Mouse (Mus musculus): ENCODE results near the gene Vcp.

Vcp gene

DNA sequence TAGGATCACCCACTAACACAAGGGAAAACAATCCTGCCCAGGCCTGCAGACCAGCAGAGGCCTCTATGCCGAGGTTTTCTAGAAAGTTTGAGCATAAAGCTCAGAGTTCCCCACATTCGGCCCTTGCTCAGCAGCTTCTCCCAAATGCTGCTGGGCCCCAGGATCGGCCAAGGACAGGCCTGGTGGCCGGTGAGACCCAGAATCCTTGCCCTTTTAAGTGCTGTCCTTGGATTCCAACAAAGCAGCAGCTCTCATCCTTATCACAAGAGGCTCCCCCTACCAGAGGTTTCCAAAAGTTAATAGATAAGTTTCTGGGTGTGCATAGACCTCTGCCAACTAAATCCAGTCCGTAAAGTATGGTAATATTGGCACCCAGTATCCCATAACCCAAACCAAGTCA is 26.4 kb downstream of the Vcp start:
- no peak for DNase-seq (ENCODE audit: low spot score in 2 of 2)

DNA sequence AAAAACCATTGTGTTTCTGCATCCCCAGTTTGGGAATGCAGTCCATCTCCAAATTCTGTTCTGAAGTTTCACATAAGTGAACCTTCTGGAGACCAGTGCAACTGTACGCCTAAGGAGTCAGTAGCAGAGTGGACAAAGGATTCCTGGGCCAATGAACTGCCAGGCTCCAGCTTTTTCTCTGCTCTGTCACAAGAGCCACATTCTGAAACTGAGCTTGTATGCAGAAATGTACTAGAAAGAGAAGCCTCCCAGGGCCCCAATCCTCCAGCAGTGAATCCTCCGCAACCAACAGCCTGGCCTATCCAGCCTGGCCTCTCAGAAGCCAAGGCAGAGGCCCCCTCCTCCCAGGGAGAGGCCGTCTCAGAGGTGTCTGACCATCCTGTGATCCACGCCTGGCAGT is 27.4 kb downstream of the Vcp start:
- no peak for DNase-seq (ENCODE audit: low spot score in 2 of 2)

DNA sequence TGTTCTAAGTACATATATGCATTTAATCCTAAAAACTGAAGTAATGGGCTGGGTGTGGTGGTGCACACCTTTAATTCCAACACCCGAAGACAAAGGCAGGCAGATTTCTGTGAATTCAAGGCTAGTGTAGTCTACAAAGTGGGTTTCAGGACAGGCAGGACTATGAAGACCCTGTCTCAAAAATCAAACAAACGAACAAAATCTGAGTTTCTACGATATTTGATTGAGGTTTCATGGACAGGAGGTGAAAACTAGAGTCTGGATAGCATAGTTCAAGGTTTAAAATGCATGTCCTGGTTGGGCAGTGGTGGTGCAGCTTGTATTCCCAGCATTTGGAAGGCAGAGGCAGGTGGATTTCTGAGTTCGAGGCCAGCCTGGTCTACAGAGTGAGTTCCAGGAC is 31.0 kb downstream of the Vcp start, which contains the start of gene 1700022I11Rik:
Gene 1700022I11Rik (plus strand): TSS at position 301 of the 400 bp plus-strand sequence.
- DNase-seq (ENCODE audit: low spot score in 2 of 2) = no peak

DNA sequence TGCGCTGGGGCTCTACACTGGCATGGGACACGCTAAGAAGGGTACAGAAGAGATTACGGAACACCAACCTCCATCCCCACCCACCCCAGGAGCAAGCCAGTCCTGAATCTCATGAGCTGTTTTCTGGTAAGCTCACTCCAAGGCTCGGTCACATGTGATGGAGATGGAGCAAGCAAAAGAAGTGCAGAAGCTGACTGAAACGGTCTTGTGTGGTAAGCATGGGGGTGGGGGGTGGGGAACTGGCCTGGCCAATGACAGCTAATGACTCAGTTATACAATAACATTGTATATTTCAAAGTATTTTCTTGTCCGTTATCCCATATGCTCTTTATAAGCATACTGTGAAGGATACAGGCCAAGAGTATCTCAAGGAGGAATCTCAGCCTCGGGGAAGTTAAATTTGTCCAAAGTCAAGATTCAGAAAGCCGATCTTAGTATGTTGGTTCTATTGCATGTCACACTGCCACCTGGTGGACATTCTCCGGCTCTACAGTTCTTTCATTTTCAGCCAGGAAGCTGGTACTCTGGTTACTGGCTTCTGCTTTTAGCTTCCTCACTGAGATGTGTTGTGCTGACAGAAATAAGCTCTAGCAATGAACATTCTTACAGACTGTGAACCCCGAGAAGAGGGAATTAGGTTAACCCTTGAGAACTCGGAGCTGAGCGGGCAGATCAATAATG is 35.1 kb downstream of the Vcp start:
- peak in 1 of 2 experiments; percentile 45 for DNase-seq (ENCODE audit: low spot score in 2 of 2)

DNA sequence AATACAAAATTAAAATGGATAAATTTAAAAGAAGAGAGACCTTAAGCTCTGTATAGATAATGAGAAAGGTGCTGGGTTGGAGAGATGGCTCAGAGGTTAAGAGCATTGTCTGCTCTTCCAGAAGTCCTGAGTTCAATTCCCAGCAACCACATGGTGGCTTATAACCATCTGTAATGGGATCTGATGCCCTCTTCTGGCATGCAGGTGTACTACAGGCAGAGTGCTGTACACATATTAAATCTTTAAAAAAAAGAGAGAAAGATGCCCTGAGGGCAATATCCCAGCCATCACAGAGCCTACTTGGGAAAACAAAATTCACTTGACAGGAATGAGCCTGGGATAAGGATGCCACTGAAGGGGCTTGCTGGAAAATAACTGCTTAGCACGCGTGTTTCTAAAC is 36.8 kb downstream of the Vcp start:
- DNase-seq (ENCODE audit: low spot score in 2 of 2) = no peak

DNA sequence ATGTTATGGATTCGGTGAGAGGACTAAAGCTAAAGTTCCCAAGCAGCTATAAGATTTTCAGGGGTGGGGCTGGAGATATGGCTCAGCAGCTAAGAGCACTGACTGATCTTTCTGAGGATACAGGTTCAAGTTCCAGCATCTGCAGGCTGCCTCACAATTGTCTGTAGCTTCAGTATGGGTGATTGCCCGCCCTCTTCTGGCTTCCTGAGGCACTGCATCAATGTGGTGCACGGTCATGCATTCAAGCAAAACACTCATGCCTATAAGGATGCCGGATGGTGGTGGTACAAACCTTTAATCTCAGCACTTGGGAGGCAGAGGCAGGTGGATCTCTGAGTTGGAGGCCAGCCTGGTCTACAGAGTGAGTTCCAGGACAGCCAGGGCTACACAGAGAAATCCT is 38.7 kb downstream of the Vcp start:
- peak in 1 of 2 experiments; percentile 70 for DNase-seq (ENCODE audit: low spot score in 2 of 2)

DNA sequence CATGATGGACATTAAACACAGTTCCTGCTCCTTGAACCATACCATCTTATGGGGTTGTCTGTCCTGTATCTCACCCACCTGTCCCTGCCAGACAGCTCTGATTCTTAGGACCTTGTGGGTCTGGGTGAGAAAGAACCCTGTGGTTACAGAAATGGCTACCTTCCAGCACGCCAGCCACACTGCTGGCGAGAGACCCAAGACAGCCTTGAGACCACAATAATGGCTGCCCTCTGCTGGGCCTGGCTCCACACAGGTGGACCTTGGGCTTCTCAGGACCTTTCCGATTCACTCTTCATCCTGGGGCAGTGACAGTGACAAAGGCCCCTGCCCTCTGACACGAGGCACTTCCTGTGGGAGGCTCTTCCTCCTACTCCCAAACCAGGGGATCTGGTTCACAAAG is 40.9 kb downstream of the Vcp start:
- DNase-seq (ENCODE audit: low spot score in 2 of 2) = no peak

DNA sequence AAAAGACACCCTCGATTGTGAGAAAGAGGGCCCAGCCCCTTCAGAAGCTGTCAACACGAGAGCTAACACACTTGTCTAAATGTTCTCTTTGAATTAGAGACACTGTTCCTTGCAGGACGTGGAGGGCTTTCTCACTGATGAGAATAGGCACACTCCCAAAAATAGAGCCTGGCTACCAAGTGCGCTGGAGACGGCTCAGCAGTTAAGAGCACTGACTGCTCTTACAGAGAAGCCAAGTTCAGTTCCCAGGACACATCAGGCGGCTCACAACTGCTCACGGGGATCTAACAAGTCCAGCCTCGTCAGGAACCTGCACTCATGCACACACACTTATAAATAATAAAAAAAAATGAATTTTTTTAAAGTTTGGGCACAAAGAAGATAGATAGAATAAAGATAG is 41.4 kb downstream of the Vcp start:
- DNase-seq (ENCODE audit: low spot score in 2 of 2) = no peak

DNA sequence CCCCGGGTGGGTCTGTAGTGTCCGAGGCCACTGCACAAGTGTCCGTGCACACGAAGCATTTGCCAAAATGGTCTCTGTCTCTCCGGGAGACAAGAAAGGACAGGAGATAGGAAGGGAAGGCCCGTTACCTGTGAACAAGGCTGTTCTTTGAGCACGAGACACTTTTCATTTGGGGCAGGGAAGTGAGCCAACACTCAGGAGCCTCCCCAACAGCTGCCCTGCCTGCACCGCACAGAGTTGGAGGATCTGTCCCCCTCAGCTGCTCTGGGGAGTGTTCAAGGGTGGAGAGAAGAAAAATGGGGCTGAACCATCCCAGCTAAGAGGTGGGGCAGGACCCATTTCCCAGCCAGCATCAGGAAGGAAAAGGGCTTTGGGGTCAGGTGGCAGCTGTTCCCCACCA is 42.3 kb downstream of the Vcp start:
- no peak for DNase-seq (ENCODE audit: low spot score in 2 of 2)

DNA sequence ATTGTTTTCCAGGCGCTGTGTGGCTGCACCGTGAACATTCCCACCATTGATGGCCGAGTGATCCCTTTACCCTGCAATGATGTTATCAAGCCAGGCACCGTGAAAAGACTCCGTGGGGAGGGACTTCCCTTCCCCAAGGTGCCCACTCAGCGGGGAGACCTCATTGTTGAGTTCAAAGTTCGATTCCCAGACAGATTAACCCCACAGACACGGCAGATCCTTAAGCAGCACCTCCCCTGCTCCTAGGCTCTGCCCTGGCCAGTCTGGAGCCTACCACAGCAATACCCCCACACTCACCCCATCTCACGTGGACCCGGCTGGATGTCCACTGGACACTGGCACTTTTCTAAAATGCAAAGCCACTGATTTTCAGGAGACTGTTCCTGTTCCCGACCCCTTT is 43.0 kb downstream of the Vcp start:
- no peak for DNase-seq (ENCODE audit: low spot score in 2 of 2)

DNA sequence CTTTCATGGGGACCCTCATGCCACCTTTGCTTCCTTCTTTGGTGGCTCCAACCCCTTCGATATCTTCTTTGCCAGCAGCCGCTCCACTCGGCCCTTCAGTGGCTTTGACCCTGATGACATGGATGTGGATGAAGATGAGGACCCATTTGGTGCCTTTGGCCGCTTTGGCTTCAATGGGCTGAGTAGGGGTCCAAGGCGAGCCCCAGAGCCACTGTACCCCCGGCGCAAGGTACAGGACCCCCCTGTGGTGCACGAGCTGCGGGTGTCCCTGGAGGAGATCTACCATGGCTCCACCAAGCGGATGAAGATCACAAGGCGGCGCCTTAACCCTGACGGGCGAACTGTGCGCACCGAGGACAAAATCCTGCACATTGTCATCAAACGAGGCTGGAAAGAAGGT is 43.7 kb downstream of the Vcp start:
- DNase-seq (ENCODE audit: low spot score in 2 of 2) = no peak

DNA sequence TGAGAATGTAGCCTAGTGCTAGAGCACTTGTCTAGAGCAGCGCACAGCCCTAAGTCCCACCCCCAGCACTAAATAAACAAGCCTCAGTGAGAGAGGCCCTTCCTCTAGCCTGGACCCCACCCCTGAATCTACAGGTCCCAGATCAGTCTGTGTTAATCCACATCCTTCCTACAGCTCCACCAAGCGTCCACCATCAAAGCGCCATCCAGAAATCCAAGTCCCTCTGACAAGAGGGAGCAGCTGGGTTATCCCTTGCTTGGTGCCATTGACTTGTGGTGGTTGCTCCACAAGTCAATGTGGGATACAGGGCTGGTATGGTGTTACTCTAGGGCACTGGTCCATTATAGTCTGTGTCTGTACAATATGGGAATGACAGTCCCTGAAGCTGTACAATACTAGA is 45.1 kb downstream of the Vcp start:
- DNase-seq (ENCODE audit: low spot score in 2 of 2) = no peak

DNA sequence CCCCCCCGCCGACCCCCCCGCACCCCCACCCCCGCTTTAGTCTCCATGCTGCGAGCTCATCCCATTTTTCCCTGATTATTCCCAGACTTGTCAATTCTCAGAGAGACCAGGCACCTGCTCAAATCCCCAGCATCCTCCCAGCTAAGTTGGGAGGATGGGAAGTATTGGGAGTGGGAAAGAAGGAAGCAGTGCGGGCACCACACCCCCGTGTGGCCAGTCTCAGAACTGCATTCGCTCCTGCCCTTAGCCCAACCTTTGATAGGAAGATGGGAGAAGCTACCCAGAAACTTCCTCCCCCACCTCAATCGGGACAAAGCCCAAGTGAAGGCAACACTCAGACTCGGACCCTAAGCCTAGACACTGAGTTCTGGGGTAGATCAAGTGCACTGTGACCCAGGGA is 46.0 kb downstream of the Vcp start:
- peak; percentile 76 to 89 for DNase-seq (ENCODE audit: low spot score in 2 of 2)

DNA sequence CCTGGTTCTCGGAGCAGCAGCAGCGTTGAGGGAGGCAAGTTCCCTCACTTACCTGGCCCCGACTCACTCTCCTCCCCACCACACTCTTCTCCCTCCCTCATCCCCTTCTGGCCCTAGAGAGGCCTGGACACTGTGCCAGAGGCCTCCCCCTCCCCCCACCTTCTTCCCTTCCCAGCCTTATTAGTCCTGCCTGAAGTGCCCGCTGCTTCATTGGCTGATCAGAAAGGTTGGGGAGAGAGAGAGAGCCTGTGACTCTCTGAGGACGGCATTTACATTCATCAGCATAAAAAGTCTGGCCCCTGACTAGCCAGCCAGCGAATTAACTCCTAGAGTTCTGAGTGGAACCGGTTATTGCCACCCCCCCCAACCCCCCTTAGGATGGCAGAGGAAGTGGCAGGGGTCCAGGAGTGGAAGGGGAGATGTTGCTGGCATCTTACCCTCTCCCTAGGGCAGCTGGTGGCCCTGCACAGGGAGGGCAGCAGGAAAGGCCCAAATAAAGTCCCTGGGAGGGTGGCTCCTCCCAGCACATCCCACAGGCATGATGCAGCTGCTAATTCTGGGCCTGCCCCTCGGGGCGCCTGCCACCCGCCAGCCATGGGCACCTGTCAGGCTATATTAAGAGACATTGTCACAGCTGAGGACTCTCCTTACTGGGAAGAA is 46.7 kb downstream of the Vcp start:
- DNase-seq (ENCODE audit: low spot score in 2 of 2) = peak in 1 of 2 experiments; percentile 61

DNA sequence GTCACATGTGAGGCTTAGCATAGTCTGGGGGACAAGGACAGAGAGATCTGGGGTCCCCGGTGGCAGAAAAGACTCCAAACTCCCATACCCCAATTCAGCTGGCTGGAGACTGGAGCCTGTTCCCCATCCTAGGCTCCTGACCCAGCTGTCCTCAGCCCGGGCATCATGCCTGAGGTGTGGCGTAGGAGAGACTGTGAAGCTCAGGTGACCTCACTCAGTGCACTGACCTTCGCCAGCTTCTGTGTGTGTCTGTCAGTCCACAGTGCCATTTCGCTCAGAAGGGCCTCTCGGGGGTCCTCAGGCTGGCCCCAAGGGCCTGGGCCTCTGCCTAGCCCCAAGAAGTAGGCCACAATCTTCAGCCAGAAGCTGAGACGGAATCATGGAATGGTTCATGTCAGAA is 47.7 kb downstream of the Vcp start:
- no peak for DNase-seq (ENCODE audit: low spot score in 2 of 2)

DNA sequence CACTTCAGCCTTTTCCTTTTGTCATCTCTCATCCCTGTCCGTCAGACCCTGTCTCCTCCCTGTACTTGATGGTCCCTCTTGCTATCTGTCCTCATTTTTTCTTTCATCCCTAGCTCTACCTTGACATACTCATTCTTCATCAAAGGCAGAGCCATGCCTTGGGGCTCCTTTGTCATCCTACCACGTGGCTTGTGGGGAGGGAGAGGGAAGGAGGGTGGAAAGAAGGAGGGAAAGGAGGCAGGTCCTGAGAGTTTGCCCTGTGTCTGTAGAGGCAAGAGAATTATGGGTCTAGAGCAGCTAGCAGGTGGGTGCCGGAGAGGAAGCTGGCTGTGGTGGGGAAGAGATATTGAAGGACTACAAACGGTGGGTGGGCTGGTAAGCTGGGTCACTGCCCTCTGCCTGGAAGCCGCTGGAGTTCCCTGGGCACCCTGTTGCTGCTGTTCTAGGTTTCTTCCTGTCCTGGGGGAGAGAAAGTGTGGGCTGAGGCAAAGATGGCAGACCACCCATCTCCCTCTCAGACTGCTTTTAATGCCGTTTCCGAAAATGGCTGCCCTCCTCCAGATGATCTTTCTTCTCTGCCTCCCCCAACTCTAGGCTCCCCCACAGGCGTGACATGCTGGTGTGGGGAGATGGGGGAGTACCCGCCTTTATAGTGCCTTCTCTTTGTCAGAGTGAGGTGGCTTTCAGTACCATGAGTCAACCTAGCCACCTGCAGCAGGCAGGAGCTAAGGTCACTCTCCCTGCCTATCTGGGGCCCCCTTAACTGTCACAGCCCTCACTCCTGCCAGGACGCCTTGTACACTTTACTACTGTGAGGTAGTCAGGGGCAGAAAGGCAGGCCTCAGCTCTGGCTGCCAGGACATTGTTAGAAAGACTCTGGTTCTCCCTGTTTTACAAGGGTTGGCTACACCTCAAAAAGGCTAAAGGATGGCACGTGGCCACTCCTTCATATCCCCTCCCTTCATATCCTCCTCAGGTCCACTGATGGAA is 48.8 kb downstream of the Vcp start:
- no peak for DNase-seq (ENCODE audit: low spot score in 2 of 2)

DNA sequence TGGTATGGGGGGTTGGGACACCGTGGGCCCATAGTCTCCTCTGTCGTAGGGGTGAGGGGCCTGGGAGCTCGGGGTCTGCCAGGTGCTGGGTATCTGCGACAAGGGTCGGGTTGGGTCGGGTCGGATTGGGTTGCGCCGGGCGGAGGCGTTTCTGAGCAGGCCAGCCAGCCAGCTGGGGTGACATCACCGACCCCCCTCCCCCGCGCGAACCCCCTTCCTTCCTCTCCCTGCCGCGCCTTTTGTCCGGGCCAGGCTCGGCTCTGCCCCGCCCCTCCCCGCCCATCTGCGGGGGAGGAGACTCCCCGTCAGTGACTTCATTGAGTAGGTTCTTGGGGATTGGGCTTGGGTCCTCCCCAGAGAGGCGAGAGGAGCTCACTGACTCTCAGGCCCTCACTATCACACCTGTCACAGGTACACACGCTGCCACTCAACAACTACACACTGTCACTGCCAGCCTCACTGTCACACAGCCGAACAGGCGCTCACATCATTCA is 50.2 kb downstream of the Vcp start:
- peak; percentile 60 to 83 for DNase-seq (ENCODE audit: low spot score in 2 of 2)

DNA sequence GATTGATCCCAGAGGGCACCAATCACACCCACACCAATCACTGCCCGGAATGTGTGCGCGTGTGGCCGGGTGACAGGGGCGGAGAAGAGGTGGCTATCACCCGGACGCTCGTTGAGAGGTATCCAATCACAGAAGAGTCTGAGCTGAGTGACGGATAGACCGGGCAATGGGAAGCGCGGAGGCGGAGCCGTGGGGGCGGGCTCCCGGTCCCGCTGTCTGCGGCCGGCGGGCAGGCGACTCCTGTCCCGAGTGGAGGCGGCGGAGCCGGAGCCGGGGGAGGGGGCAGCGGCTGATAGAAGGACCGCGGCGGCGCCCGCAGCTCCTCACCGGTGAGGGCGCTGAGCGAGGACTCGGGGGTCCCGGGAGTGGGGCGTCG is 50.6 kb downstream of the Vcp start, which contains the start of gene Dnajb5:
Gene Dnajb5 (plus strand): TSS at position 139 of the 376 bp plus-strand sequence.
- DNase-seq (ENCODE audit: low spot score in 2 of 2) = peak; percentile 98 to 100

DNA sequence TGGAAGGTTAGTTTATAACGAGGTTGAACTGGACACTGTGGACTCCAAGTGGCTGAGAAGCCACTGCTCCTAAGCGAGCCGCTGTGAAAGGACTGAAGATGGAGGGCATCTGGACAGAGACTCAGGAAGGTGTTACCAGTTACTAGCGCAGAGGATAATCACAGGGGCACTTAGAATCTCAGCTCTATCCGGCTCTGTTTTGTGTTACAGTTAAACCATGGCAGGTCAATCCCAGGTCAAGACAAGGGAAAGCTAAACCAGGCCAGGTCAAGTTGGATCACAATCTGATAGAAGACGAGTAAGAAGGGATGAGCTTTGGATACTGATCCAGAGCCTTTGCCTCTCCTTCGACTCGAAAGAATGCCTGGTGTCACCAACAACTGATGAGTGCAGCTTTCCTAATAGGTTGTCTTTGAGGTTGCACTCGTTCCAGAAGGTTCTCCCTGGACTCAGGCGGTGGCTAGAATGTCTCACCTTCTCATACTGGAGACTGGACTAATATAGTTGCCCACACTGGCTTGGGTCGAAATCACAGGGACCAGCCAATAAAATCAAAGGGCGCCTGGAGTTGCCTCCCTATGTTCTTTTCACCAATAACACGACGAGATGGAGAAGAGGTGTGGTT is 51.1 kb downstream of the Vcp start:
- no peak for DNase-seq (ENCODE audit: low spot score in 2 of 2)

DNA sequence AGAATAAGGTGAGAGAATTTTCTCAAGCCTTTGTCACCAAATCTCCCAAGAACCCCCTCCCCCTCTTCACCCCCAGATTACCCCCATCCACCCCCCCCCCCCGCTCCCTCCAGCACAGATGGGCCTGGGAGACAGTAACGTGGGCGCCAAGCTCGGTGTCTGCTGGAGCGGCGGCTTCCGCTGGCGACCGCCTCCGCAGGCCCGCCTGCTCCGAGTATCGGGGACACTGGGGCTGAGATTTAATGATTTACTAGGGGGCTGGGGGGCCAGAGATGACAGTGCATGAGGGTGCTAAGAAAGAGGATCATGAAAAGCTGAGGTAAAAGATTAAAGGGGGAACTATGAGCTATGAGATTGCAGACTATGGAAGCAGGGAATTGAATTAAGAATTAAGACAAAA is 51.8 kb downstream of the Vcp start:
- DNase-seq (ENCODE audit: low spot score in 2 of 2) = no peak

DNA sequence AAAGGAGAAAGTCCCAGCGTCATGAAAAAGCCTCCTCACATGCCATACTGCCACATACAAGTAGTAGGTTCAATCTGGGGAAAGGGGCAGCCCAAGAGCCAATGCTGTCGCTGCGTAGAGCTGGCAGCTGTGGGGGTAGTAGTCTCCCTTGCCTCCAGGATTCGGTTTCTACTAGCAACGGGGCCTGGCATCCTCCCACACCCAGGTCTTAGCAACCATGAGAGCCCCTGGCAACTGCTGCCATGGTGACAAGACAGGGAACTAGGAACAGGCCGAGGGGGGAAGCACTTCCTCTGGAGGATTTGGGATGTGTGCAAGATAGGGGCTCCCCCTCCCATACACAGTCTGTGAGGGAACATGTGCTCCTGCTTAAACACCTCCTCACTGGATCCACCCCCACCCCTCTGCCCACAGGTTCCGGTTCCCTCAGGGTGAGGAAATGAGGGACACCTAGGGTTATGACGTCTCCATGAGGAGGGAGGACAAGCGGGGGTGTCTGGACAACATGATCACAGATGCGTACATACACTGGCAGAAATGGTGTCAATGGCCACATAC is 53.5 kb downstream of the Vcp start:
- peak; percentile 57 to 82 for DNase-seq (ENCODE audit: low spot score in 2 of 2)

Measured in cerebellum, postnatal 4 days (tissue).